Mouse (Mus musculus) effector memory CD4-positive, alpha-beta T cell, adult 5 months (primary cell): Measurements from ENCODE around the gene Qtrt2. TPM values are rescaled to one million over a fixed set of nuclear protein-coding genes. Genes with fewer than 3 reads are reported as not detected.

Experiments used
- polyA plus RNA-seq: library from polyadenylated mRNA; unstranded; fragments of 100-300 nt; shearing (Covaris generic); gene quantifications from one replicate; pipeline ENCODE4 v1.2.1, GENCODE M21; 2017

Gene Qtrt2
- 28.9 TPM for polyA plus RNA-seq

DNA sequence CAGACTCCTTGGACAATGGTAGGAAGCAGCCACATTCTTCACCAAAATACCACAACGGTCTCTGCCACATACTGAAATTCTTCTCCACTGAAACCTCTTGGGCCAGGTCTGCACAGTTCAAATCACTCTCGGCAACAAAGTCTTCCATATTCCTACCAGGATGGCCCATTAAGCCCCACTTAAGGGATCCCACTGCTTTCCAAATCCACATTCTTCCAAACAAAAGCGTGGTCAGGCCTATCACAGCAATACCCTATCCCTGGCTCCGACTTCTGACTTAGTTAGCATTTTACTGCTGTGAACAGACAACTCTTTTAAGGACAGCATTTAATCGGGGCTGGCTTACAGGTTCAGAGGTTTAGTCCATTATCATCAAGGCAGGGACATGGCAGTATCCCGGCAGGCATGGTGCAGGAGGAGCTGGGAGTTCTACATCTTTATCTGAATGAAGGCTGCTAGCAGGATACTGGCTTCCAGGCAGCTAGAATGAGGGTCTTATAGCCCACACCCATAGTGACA lies at the start of gene Qtrt2:
Gene Qtrt2 (minus strand): TSS at position 469 of the 519 bp plus-strand sequence.

DNA sequence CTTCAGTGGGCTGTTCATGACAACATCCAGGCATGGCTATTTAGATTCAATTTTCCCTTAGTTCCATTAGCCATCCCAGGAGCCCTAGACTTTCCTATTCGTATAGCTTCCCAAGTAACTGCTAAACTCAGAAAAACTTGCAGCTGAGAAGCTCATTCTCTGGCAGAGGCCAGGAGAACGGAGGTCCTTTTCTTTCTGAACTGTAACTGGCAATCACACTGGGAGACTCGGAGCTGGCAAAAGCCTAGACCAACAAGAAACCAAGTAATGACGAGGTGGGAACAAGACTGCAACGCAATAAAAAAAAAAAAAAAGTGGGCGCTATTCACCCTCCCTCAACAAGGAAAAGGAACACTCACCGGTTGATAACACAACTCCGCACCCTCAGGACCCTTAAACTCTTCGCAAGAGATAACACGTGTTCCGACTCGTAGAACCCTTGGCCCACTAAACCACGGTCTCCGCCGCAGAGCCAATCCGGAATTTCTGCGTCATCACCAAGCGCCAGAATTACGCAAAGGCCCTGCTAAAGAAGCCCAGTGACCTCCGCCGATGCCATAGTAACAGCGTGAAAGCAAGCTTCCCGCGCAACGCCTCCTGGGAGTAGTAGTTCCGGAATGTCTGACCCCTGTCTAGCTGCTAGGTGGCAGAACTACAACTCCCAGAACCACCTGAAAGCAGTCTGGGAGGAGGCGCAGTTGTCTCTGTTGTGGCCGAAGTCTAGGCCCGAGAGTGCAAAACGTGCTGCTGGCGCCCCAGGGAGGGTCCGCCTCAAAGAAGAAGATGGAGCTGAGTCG lies 37.2 kb downstream of the Qtrt2 start, which contains the start of gene Ccdc191:
Gene Ccdc191 (plus strand): TSS at position 593 of the 797 bp plus-strand sequence.

Other genes with a start within 250 kb of the Qtrt2 start
- gene Drd3, start 172.8 kb downstream of the Qtrt2 start, polyA plus RNA-seq, result not detected
- 8.0 TPM for gene Ccdc191, start 37.0 kb downstream of the Qtrt2 start, polyA plus RNA-seq
- gene Zdhhc23, start 53.0 kb upstream of the Qtrt2 start, polyA plus RNA-seq, result 12.6 TPM
- gene Gramd1c, start 136.5 kb upstream of the Qtrt2 start, polyA plus RNA-seq, result 4.0 TPM
- gene Atp6v1a, start 212.9 kb upstream of the Qtrt2 start, polyA plus RNA-seq, result 21.7 TPM
- 76.8 TPM for gene Naa50, start 213.0 kb upstream of the Qtrt2 start, polyA plus RNA-seq
- gene Usf3, start 246.4 kb upstream of the Qtrt2 start, polyA plus RNA-seq, result 7.2 TPM